Mouse (Mus musculus) adrenal gland (tissue): ENCODE measurements around the gene Syndig1.

Source experiments
- intact Hi-C: fragments of 180-260 bp; cut with DNase I; formaldehyde crosslinking; loops from one replicate; pipeline ENCODE4 v1.15.1; 2025

The Syndig1 gene

GRCm38 (mm10) chr2:149980419-149980818, 151.4 kb downstream of the Syndig1 start:
- intact Hi-C loops, result no loop called here

- intact Hi-C loops, result no loop called here
These were observed 153.5 kb downstream of the Syndig1 start for GRCm38 (mm10) chr2:149982466-149982865.

DNA sequence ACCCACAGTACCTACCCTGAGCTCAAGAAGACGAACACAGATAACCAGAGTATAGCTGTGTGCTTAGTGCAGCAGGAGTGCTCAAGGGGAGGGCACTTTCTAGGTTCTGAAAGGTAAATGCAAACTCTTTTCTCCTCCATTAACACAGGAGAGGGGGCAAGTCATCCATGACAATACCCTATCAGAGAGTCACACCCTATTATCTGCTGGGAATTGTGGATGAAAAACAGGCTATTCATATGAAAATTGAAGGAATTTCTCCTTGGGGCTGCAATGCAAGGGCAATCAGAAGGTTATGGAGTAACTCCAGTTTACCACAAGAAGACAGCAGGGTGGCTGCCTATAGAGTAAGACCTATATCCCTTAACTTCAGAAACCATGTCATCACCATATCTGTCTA, 154.1 kb downstream of the Syndig1 start:
- intact Hi-C loops, result no loop called here

- intact Hi-C loops, result no loop called here
These were observed 158.6 kb downstream of the Syndig1 start for GRCm38 (mm10) chr2:149987610-149988009.

GRCm38 (mm10) chr2:149991506-149991905, 162.5 kb downstream of the Syndig1 start:
- intact Hi-C loops, result no loop called here

DNA sequence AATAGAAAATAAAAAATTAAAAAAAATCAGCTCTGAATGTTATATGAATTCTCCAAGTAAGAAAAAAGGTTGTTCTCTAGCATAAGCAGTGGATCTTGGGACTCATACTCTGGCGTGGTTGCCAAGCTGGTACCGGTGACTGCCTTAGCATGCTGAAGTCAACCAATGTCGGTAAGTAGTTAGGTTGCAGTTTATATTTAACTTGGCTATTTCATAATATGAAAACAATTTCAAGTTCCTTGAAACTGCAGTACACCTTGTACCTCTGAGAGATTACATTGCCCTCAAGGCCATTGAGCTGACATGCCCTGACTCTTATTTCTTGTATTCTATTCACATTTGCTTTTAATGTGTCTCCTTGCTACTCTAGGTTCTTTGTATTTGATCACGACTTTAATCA, 163.9 kb downstream of the Syndig1 start:
- intact Hi-C loops, result no loop called here

GRCm38 (mm10) chr2:149996382-149996964, 167.5 kb downstream of the Syndig1 start:
- intact Hi-C loops, result no loop called here

DNA sequence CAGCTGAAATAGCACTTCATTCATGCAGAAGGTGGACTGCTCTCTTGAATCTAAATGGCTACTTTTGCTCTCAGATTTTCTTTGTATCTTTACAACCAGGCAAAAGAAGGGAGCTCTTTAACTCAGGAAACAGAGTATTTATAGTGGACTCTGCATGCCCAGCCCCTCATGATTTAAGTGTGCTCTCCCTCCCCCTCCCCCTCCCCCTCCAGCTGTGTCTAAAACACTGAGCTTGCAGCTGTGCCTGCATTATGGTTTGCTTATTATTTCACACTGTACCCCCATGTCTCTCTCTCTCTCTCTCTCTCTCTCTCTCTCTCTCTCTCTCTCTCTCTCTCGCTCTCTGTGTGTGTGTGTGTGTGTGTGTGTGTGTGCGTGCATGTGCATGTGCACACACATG, 168.6 kb downstream of the Syndig1 start:
- intact Hi-C loops, result no loop called here

DNA sequence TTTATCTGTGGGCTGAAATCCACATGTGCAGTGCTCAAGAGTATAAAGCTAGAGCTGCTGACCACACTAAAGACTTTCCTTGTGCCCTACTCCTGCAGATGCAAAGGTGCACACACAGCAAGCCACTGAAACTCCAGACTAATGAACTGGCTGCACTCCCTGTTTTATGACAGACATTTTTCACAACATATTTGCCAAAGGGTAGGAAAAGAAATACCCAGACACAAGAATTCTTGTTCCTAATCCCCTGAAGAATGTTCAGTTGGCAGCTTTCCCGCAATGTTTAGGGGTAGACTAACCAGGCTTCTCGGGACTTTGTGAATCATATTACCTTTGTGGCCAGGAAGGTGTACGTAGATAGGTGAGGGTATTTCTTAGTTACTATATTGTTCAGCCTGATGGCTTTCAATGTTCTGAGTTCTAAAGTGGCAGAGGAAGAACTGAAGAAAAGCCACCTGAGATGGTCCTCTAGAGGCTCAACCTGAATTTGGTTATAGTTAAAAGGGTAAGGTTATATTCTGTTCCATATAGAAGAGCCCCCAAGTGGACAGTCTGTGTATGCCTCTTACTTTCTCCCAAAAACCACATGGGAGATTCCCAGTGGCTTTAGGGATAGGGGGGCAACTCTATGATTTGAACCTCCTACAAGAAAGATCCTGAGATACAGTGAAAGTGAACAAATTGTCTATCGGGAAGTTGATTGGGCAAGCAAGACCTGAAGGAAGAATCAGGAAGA, 169.5 kb downstream of the Syndig1 start:
- intact Hi-C loops, result no loop called here

DNA sequence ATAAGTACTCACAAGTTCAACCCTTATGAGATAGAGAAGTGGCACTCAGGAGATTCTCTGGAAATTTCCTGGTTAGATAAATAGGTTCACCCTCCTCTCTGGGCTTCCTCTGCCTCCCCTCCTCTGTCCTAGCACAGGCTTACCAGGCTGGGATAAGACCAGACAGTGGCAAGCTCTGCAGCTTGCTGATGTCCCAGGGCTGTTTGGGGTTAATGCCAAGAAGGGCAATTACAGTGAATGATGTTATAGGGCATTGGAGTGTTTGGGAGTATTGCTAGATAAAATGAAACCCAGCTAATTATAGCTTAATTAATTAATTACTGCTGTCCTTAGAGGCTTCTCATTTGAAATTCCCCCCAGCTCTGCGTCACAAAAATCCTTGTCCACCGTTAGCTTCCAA, 171.6 kb downstream of the Syndig1 start:
- intact Hi-C loops, result no loop called here

DNA sequence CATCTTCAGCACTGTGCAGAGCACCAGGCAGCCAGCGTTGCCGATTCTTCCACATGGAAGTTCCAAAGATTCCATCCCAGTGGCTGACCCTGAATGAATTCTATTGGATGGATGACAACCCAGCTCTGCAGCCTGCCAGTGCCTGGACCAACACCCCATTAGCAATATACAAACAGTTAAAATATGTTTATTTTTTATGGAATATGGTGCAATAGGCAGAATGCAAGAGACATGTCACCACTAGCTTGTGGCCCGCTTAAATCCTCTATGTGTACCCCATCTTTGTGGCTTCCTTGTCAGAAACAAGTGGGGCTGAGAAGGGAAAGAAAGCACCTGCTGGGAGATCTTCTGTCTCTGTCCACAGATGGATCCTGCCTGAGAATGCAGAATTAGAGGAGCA, 174.5 kb downstream of the Syndig1 start:
- intact Hi-C loops, result no loop called here

- intact Hi-C loops, result no loop called here
These were observed 183.9 kb downstream of the Syndig1 start for GRCm38 (mm10) chr2:150012787-150013346.

GRCm38 (mm10) chr2:150013785-150014184, 184.8 kb downstream of the Syndig1 start:
- intact Hi-C loops, result no loop called here

- intact Hi-C loops, result no loop called here
These were observed 187.3 kb downstream of the Syndig1 start for GRCm38 (mm10) chr2:150016303-150016702.

GRCm38 (mm10) chr2:150020706-150021105, 191.7 kb downstream of the Syndig1 start:
- intact Hi-C loops, result loop anchor here (5.0 to 10.0 kb wide), 2 partner anchors 466 to 598 kb away; no protein-coding TSS in a partner anchor

GRCm38 (mm10) chr2:150023873-150024339, 194.9 kb downstream of the Syndig1 start:
- intact Hi-C loops, result loop anchor here (5.0 to 10.0 kb wide), 2 partner anchors 469 to 602 kb away; no protein-coding TSS in a partner anchor

- intact Hi-C loops, result no loop called here
These were observed 214.5 kb downstream of the Syndig1 start for GRCm38 (mm10) chr2:150043531-150043930.
